Mouse (Mus musculus) adipose tissue, adult 10 weeks (tissue): ENCODE measurements around the gene Ankrd49. TPM values are rescaled to one million over a fixed set of nuclear protein-coding genes. Genes with fewer than 3 reads are reported as not detected.

ENCODE experiments used
- polyA plus RNA-seq: library from polyadenylated mRNA; stranded (reverse); fragments of 350-450 nt; fragmentation: Illumina TruSeq; extraction: RNeasy Lipid Tissue Mini Kit (QIAGEN cat#74804); gene quantifications from one replicate; pipeline ENCODE4 v1.2.3, GENCODE M21; 2014; ENCODE audit warnings: low read depth, low replicate concordance

Gene Ankrd49
- 19.5 TPM for polyA plus RNA-seq

DNA sequence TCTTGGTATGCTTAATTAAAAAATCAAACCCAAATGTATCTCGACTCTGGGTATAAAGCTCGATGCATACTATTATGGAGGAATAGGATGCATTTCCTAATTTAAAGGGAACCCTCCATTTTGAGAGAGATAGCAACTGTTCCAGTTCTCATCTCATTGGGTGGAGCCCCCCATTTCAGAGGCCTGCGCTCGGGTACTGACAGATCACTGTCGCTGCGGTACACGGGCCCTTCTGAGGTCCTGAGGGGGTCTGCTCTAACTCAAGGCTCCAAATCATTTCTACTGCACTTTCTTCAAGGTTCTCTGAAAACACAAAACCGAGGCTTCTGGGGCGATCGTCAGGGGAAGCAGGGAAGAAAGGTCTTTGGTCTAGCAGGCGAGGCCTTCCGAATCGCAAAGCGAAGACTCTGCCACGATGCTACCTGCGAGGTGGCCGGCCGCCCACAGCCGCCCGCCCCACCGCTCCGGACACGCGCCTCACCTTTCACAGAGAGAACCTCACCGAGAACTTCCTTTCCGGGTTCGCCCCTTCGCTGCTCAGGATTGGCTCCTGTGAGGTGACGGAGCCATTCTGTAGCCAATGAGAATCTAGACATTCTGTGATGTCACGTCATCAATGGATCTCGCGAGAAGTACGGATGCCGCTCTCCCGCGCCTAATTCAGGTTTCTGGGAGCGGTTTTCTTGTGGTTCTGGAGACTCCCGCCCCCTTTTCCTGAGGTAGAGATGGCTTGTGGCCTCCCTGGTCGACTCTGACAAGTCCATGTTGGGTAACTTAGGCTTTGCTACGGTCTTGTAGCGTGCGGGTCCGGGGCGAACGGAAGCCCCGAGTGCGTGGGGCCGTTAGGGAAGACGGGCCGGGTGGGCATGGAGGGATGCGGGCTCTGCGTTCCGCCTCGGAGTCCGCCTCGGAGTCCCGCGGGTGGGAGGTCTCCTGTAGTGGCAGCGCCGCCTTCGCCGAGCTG lies at the start of gene Ankrd49, which contains the start of gene Mre11a:
Gene Ankrd49, minus strand, starts transcription at position 818 of the 964 bp plus-strand sequence.
Gene Mre11a, plus strand, starts transcription at position 616 of the 964 bp plus-strand sequence.

DNA sequence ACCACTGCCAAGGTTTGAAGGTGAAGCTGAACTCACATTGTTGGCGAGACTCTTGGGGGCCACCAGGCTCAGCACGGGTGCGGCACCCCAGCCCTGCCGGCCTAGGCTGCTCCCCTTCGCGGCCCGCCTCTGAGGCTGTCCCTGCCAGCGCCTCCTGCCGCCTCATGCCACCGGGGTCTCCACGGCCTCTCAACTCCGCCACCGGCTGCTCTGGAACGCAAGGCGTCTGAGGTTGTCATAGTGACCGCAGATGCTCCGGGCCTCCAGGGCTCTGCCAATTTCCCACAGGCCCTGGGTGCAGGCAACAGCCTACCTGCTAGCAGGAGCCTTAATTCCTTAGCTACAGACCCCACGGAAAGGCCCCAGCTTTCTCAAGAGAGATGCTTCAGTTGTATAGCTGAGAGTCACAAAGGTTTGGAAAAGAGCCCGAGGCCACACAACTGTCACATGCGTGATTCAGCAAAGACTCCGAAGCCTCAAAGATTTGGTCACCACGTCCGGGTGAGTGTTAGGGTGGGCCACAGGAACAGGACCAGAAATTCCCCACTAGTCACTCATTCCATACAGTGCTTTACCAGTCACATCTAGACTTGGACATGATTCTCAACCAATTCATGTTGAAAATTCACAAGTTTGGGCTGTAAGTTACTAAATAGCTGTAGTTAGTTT lies 13.7 kb downstream of the Ankrd49 start, which contains the start of gene 1700012B09Rik:
Gene 1700012B09Rik, minus strand, starts transcription at position 228 of the 669 bp plus-strand sequence.

GRCm38 (mm10) chr9:14752001-14752522 lies 32.6 kb downstream of the Ankrd49 start, which contains the start of gene Fut4:
TSS of gene Fut4 (minus strand) at chr9:14752393.

DNA sequence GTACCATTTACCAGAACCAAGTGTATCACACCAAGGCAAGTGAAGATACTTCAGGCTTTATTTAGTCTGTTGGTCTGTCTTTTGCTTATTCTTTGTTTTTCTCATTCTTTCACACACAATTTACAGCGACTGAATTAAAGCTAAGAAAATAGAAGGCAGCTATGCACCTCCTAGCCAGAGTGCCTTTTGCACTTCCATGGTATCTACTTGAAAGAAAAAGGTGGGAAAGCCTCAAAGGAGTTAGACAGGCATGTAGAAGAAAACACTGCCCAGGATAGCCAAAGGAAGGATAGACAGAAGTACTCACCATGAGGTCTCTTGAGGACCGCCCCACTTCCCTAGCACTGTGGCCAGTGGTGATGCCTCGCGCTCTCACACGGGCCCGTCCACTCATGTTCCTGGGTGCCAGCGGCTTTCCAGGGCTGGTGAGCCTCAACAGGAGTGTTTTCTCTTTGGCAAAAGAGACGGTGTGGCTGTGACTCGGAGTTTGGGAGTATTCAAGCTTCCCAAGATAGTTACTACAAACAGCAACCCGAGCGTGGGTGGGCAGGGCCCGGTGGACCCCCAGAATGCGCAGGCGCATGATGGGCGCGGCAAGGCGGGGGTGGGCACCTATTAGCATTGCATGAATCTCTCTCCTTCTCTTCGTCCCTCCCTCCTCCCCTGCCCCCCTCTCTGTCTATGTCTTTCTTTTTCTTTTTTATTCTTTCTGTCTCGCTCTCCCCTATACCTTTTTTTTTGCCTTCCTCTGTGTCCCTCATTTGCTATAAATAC lies 44.3 kb downstream of the Ankrd49 start, which contains the start of gene Piwil4:
Gene Piwil4, minus strand, starts transcription at position 583 of the 774 bp plus-strand sequence.

Other genes with a start within 250 kb of the Ankrd49 start
- 39.6 TPM for gene Amotl1, start 139.8 kb downstream of the Ankrd49 start, polyA plus RNA-seq
- gene Piwil4, start 44.1 kb downstream of the Ankrd49 start, polyA plus RNA-seq = 4.9 TPM
- 16.2 TPM for gene Fut4, start 32.5 kb downstream of the Ankrd49 start, polyA plus RNA-seq
- gene 1700012B09Rik, start 13.8 kb downstream of the Ankrd49 start, polyA plus RNA-seq = 5.0 TPM
- gene Mre11a, start 202 bp downstream of the Ankrd49 start, polyA plus RNA-seq = 8.9 TPM
- not detected for gene Gpr83, start 75.4 kb upstream of the Ankrd49 start, polyA plus RNA-seq
- gene Izumo1r, start 119.1 kb upstream of the Ankrd49 start, polyA plus RNA-seq = 0.24 TPM